ENCODE assay signal across 9 mouse cellular contexts in the genomic region with DNA sequence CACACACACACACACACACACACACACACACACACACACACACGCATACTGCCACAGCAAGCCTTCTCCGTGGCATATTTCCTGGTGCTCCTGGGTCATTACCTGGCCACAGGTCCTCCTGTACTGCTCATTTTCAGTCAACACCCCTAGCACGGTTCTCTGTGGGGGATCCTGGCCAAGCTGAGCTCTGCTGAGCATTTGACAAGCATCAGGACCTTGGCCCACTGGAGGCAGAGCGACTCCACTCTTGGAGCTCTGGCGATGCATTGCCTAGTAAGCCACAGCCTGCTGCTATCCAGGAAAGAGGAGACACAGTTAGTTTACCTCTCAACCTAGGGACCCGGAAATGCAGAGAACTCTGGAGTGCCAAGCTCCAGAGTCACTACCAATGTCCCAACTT. TPM values are rescaled to one million over a fixed set of nuclear protein-coding genes. Genes with fewer than 3 reads are reported as not detected.
A peak's percentile ranks its signal among the peaks of the same experiment; 100 is the strongest.
DNase-seq lines count a peak whose midpoint lies in the region; ATAC-seq and TF ChIP-seq lines count a peak whose summit lies in the region.
"Had no signal": no experiment of that assay in that cellular context is flagged by ENCODE, and none has a peak within 500 bp of the region (broad histone marks: within the 10 kb centered on the region; RNA-seq: fewer than 3 reads in every experiment).

No protein-coding gene starts in this region.

- H3K9me3 ChIP-seq in heart, embryonic 11.5 days (replicated peaks; ENCODE audit: control insufficient read depth, low read length): no peaks in the 10 kb centered on the region
- no peaks in the 10 kb centered on the region for H3K9me3 ChIP-seq in E14TG2a.4 (ENCODE audit: low read length)
- no peaks in the 10 kb centered on the region for H3K9me3 ChIP-seq in forebrain, embryonic 16.5 days (ENCODE audit: control insufficient read depth, low read length)
- H3K9me3 ChIP-seq in midbrain, embryonic 10.5 days (replicated peaks): no peaks in the 10 kb centered on the region

- peak overlapping the region; percentile 98; the same call in 1 of the 2 replicates for H3K4me2 ChIP-seq in heart, embryonic 11.5 days
- H3K4me2 ChIP-seq in forebrain, embryonic 16.5 days (ENCODE audit: low read length): peak overlapping the region; percentile 97

- peaks cover 3% of the 10 kb centered on the region; the same call in 1 of the 2 replicates for H3K4me1 ChIP-seq in heart, embryonic 11.5 days (ENCODE audit: control insufficient read depth, insufficient read depth, low read length)
- peaks cover 25% of the 10 kb centered on the region for H3K4me1 ChIP-seq in E14TG2a.4 (replicated peaks; ENCODE audit: low read depth, low read length)
- H3K4me1 ChIP-seq in forebrain, embryonic 16.5 days (replicated peaks; ENCODE audit: control insufficient read depth, insufficient read depth, low read length): peaks cover 12% of the 10 kb centered on the region
- peaks cover 19% of the 10 kb centered on the region for H3K4me1 ChIP-seq in midbrain, embryonic 10.5 days

- no peaks in the 10 kb centered on the region for H3K36me3 ChIP-seq in heart, embryonic 11.5 days (ENCODE audit: control insufficient read depth, insufficient read depth, low read length)
- no peaks in the 10 kb centered on the region for H3K36me3 ChIP-seq in E14TG2a.4 (ENCODE audit: insufficient read depth, low read length)
- no peaks in the 10 kb centered on the region for H3K36me3 ChIP-seq in forebrain, embryonic 16.5 days (ENCODE audit: control insufficient read depth, insufficient read depth)
- no peaks in the 10 kb centered on the region for H3K36me3 ChIP-seq in midbrain, embryonic 10.5 days

- H3K27ac ChIP-seq in heart, embryonic 11.5 days (ENCODE audit: low read depth, low read length): no peak overlapping the region
- no peak overlapping the region for H3K27ac ChIP-seq in forebrain, embryonic 16.5 days (ENCODE audit: low read length)
- H3K27ac ChIP-seq in midbrain, embryonic 10.5 days (replicated peaks): peak overlapping the region; percentile 74

- DNase-seq in heart, postnatal 14 days: no peak
- no peak for DNase-seq in midbrain, embryonic 10.5 days (ENCODE audit: low spot score)
- no peak for DNase-seq in embryo, embryonic 11 days
- no peak for DNase-seq in urinary bladder, adult 18-20 months (ENCODE audit: low spot score in 2 of 2)
- no peak for DNase-seq in right cerebral cortex, postnatal 14 days

- peaks cover 30% of the 10 kb centered on the region for H3K27me3 ChIP-seq in heart, embryonic 11.5 days (ENCODE audit: control insufficient read depth, insufficient read depth, low read length)
- peaks cover 65% of the 10 kb centered on the region for H3K27me3 ChIP-seq in E14TG2a.4 (ENCODE audit: insufficient read depth, low read length)
- no peaks in the 10 kb centered on the region for H3K27me3 ChIP-seq in forebrain, embryonic 16.5 days (replicated peaks; ENCODE audit: control insufficient read depth, insufficient read depth, low read length)
- peaks cover 61% of the 10 kb centered on the region for H3K27me3 ChIP-seq in midbrain, embryonic 10.5 days (ENCODE audit: low read depth, poor library complexity, severe bottlenecking)

- intact Hi-C loops in heart, postnatal 14 days (cut with DNase I): no loop called here

- H3K4me3 ChIP-seq in heart, embryonic 11.5 days (ENCODE audit: low read depth, low read length): no peak overlapping the region
- peak overlapping the region; percentile 90 for H3K4me3 ChIP-seq in E14TG2a.4 (replicated peaks; ENCODE audit: low read length)
- peak overlapping the region; percentile 71; the same call in 1 of the 2 replicates for H3K4me3 ChIP-seq in forebrain, embryonic 16.5 days (replicated peaks; ENCODE audit: low read length)
- peak overlapping the region; percentile 75 for H3K4me3 ChIP-seq in midbrain, embryonic 10.5 days

- no peak for TF ChIP-seq CTCF in E14TG2a.4 (conservative IDR thresholded peaks at IDR 0.05; ENCODE audit: low read length)

- ATAC-seq in heart, embryonic 11.5 days (replicated peaks; ENCODE audit: insufficient number of reproducible peaks, low FRiP score, low TSS enrichment): no peak
- no peak for ATAC-seq in forebrain, embryonic 16.5 days

- 46% methylated on average over 6 of the region's 6 CpGs for WGBS in heart, embryonic 11.5 days (ENCODE audit: insufficient replicate concordance)
- 56% methylated on average over 6 of the region's 6 CpGs for WGBS in forebrain, embryonic 16.5 days
- WGBS in midbrain, embryonic 10.5 days: 54% methylated on average over 6 of the region's 6 CpGs

- H3K9ac ChIP-seq in heart, embryonic 11.5 days (ENCODE audit: low read depth, low read length): no peak overlapping the region
- H3K9ac ChIP-seq in forebrain, embryonic 16.5 days (replicated peaks; ENCODE audit: low read depth, low read length): peak overlapping the region; percentile 68; the same call in 1 of the 2 replicates

RNA-seq across cellular contexts. Expression of gene Ccna1, which starts 1.1 kb away (rescaled TPM):
- polyA plus RNA-seq in heart, embryonic 11.5 days (2014; fragmentation: Nextera tagmentation; extraction: Ambion mirVana): 0.94 and 1.2 TPM in 2 replicates
- total RNA-seq in heart, postnatal 14 days (2021): under 1 TPM; 0.26 to 0.37 TPM
- polyA plus RNA-seq in forebrain, embryonic 16.5 days (2015; fragmentation: Nextera tagmentation; extraction: Ambion mirVana): 2.1 and 2.3 TPM in 2 replicates
- polyA plus RNA-seq in midbrain, embryonic 10.5 days (2016; fragmentation: Nextera tagmentation; extraction: Ambion mirVana): 1.7 and 3.1 TPM in 2 replicates
- total RNA-seq: liver, adult 2 months had no signal
- polyA plus RNA-seq: liver, adult 2 months had no signal

RNA-seq across cellular contexts. Expression of gene Spg20, which starts 57.7 kb away (rescaled TPM):
- 47.3 and 50.6 TPM in 2 replicates for polyA plus RNA-seq in heart, embryonic 11.5 days (2014; fragmentation: Nextera tagmentation; extraction: Ambion mirVana)
- 10 to 100 TPM; 32.5 to 35.6 TPM for total RNA-seq in heart, postnatal 14 days (2021)
- 19.5 and 22.6 TPM in 2 replicates for polyA plus RNA-seq in forebrain, embryonic 16.5 days (2015; fragmentation: Nextera tagmentation; extraction: Ambion mirVana)
- 50.5 and 51.6 TPM in 2 replicates for polyA plus RNA-seq in midbrain, embryonic 10.5 days (2016; fragmentation: Nextera tagmentation; extraction: Ambion mirVana)
